Mouse (Mus musculus): Measurements from ENCODE around the gene Tut4.

Gene Tut4

GRCm38 (mm10) chr4:108601870-108602269 lies 142.6 kb downstream of the Tut4 start:
- no peak for TF ChIP-seq GATA4 (IDR thresholded peaks at IDR 0.05; ENCODE audit: insufficient replicate concordance, low read length)

GRCm38 (mm10) chr4:108608651-108609050 lies 149.4 kb downstream of the Tut4 start:
- TF ChIP-seq GATA4 (IDR thresholded peaks at IDR 0.05; ENCODE audit: insufficient replicate concordance, low read length) = no peak
